Mouse (Mus musculus): ENCODE measurements around the gene Cotl1. TPM values are rescaled to one million over a fixed set of nuclear protein-coding genes. Genes with fewer than 3 reads are reported as not detected.
A peak's percentile ranks its signal among the peaks of the same experiment; 100 is the strongest.

Gene Cotl1
- polyA plus RNA-seq (2016; fragmentation: Nextera tagmentation; extraction: Ambion mirVana) = 76.3 and 95.6 TPM in 2 replicates

DNA sequence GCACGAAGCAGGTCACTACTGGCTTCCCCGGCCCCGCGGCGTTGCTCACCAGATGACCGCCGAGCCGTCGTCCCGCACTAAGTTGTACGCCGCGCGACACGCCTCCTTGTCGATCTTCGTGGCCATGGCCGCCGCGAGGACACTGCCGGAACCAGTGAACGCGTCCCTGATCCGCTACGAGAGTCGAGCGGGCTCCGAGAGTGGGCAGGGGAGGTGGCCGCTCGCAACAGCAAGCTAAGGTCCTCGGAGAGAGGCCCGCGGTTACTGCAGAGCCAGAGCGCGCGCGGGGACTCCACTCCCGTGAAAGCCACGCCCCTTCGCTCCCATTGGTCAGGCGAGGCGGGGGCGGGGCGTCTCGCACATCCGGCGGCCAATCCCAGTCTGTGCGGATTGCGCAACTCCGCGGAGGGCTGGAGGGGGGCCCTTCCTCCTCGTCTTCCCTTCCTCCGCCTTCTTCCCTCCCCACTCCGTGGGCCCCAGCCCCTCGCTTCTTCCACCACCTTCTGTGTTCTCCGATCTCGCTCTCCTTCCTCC is at the start of gene Cotl1:
Gene Cotl1, minus strand, starts transcription at position 270 of the 534 bp plus-strand sequence.
- Histone ChIP-seq H3K27me3 (peaks cover 9% of the 10 kb centered on the region), H3K4me2 (peak within 1 kb of the TSS; percentile 74), H3K27ac (peak within 1 kb of the TSS; percentile 75), H3K4me3 (replicated peaks) (peak within 1 kb of the TSS; percentile 63), H3K4me1 (replicated peaks) (peaks cover 32% of the 10 kb centered on the region), H3K9ac (replicated peaks) (peak within 1 kb of the TSS; percentile 77), H3K9me3 (no peaks in the 10 kb centered on the region), H3K36me3 (0 out of 2 replicates have a peak, but pooled peaks cover 2% of the 10 kb centered on the region)
- ATAC-seq (ENCODE audit: insufficient number of reproducible peaks, insufficient read depth, low FRiP score, low TSS enrichment, low read depth) = peak; percentile 88
- under 1% methylated on average over 56 of the region's 57 CpGs for WGBS

DNA sequence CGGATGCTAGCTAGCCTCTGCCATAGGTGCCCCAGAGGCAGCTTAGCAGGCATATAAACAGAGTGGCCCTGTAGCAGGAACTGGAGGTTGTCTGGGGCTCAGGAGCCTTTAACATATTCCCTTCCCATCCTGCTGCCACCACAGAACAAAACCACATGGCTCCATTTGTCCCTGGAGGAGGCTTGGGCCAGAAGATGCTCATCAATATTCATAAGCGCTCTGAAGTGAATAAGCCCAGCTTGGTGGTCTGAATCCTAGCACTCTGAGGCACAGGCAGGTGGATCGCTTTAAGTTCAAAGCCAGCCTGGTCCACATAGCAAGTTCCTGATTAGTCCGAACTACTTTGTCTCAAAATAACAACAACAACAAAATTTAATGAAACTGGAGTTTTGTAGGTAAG is 47.7 kb upstream of the Cotl1 start:
- Histone ChIP-seq H3K4me1 (replicated peaks) (0 out of 2 replicates have a peak, but pooled peaks cover 8% of the 10 kb centered on the region), H3K27ac (no peak overlapping the region), H3K4me3 (replicated peaks) (no peak overlapping the region), H3K4me2 (no peak overlapping the region), H3K9ac (replicated peaks) (no peak overlapping the region), H3K27me3 (peaks cover 7% of the 10 kb centered on the region; the same call in 1 of the 2 replicates), H3K36me3 (no peaks in the 10 kb centered on the region), H3K9me3 (no peaks in the 10 kb centered on the region)
- 64% methylated on average over 4 of the region's 4 CpGs for WGBS
- ATAC-seq (ENCODE audit: insufficient number of reproducible peaks, insufficient read depth, low FRiP score, low TSS enrichment, low read depth) = no peak

DNA sequence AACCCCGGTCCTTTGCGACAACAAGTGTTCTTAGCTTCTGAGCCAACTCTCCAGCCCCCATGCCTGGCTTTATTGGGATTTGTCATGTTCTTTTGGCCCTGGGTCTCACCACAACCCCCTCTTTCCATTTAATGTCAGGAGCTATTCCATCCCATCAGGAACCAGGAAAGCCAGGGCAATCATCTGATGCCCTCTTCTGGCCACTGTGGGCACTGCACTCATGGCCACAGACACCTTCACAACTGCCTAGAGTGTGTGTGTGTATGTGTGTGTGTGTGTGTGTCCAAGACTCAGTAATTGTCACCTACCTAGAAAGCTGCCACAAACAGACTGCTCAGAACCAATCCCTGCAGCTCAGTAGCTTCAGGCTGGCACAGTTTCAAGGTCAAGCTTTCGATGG is 46.8 kb upstream of the Cotl1 start:
- Histone ChIP-seq H3K27me3 (peaks cover 7% of the 10 kb centered on the region; the same call in 1 of the 2 replicates), H3K27ac (no peak overlapping the region), H3K9me3 (no peaks in the 10 kb centered on the region), H3K9ac (replicated peaks) (no peak overlapping the region), H3K4me1 (replicated peaks) (0 out of 2 replicates have a peak, but pooled peaks cover 8% of the 10 kb centered on the region), H3K4me2 (no peak overlapping the region), H3K4me3 (replicated peaks) (no peak overlapping the region), H3K36me3 (no peaks in the 10 kb centered on the region)
- 97% methylated on average over 3 of the region's 3 CpGs for WGBS
- no peak for ATAC-seq (ENCODE audit: insufficient number of reproducible peaks, insufficient read depth, low FRiP score, low TSS enrichment, low read depth)

DNA sequence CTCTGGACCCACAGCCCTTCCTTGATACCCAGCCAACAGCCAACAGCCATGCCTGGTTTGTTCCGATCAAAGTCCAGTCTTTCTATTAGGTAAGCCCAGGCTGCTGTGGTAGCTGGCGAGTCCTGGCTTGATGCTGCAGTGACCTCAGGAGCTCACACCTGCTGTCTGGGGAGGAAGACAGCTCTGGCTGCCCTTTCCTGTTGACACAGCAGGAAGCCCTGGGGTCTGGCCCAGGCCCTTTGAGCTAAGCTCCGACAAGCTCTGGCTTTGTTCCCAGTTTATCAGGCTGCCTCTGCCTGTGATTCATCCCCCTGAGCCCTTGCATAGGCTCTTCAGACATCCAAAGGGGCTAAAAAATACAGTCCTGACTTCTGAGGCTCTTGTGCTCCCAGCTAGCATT is 45.3 kb upstream of the Cotl1 start:
- H3K9me3 ChIP-seq = no peaks in the 10 kb centered on the region
- WGBS = 33% methylated on average over 3 of the region's 3 CpGs
- no peak overlapping the region for H3K9ac ChIP-seq (replicated peaks)
- no peak overlapping the region for H3K4me2 ChIP-seq
- no peaks in the 10 kb centered on the region for H3K36me3 ChIP-seq
- peaks cover 14% of the 10 kb centered on the region; the same call in 1 of the 2 replicates for H3K4me1 ChIP-seq (replicated peaks)
- H3K27ac ChIP-seq = no peak overlapping the region
- ATAC-seq (ENCODE audit: insufficient number of reproducible peaks, insufficient read depth, low FRiP score, low TSS enrichment, low read depth) = no peak
- peaks cover 7% of the 10 kb centered on the region; the same call in 1 of the 2 replicates for H3K27me3 ChIP-seq
- H3K4me3 ChIP-seq (replicated peaks) = no peak overlapping the region

DNA sequence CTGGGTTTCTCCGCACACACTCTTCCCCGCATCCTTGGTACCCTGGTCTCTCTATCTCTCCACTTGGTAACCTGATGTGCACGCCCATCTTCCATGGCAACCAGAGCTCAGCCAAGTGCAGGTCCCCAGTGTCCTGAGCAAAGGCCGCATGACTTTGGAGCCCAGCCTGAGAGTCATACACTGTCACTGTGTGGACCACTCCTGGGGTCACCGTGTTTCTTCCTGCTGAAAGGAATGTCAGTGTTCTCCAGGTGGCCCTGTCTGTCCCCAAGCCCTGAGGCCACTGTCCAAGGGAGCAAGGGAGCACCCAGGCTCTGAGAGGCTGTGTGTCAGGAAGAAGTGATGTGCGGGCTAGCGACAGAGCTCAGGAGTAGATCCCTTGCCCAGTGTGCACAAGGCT is 42.9 kb upstream of the Cotl1 start:
- H3K9ac ChIP-seq (replicated peaks) = no peak overlapping the region
- ATAC-seq (ENCODE audit: insufficient number of reproducible peaks, insufficient read depth, low FRiP score, low TSS enrichment, low read depth) = no peak
- peaks cover 7% of the 10 kb centered on the region; the same call in 1 of the 2 replicates for H3K27me3 ChIP-seq
- H3K27ac ChIP-seq = no peak overlapping the region
- no peaks in the 10 kb centered on the region for H3K9me3 ChIP-seq
- no peak overlapping the region for H3K4me2 ChIP-seq
- no peak overlapping the region for H3K4me3 ChIP-seq (replicated peaks)
- no peaks in the 10 kb centered on the region for H3K36me3 ChIP-seq
- WGBS = 88% methylated on average over 7 of the region's 7 CpGs
- peaks cover 21% of the 10 kb centered on the region for H3K4me1 ChIP-seq (replicated peaks)

DNA sequence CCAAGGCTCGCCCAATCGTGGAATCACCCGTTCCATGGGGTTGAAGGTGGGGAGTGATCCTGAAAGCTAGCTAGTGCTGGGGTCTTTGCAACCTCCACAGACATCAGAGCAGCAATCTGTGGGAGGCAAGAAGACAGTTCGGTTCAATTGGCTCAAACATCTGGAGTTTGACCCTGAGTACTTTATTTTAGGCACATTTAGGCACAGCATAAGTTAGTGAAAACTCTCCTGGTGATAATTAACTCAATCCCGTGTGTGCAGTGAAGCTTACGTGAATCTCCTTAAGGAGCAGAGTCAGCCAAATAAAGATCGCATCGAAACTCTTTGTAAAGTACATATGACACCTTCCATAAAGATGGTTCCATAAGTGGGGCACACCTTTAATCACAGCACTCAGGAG is 41.6 kb upstream of the Cotl1 start:
- Histone ChIP-seq H3K9me3 (no peaks in the 10 kb centered on the region), H3K4me1 (replicated peaks) (peaks cover 21% of the 10 kb centered on the region), H3K27ac (no peak overlapping the region), H3K4me2 (no peak overlapping the region), H3K27me3 (no peaks in the 10 kb centered on the region), H3K36me3 (no peaks in the 10 kb centered on the region), H3K4me3 (replicated peaks) (no peak overlapping the region), H3K9ac (replicated peaks) (no peak overlapping the region)
- 62% methylated on average over 8 of the region's 8 CpGs for WGBS
- no peak for ATAC-seq (ENCODE audit: insufficient number of reproducible peaks, insufficient read depth, low FRiP score, low TSS enrichment, low read depth)

DNA sequence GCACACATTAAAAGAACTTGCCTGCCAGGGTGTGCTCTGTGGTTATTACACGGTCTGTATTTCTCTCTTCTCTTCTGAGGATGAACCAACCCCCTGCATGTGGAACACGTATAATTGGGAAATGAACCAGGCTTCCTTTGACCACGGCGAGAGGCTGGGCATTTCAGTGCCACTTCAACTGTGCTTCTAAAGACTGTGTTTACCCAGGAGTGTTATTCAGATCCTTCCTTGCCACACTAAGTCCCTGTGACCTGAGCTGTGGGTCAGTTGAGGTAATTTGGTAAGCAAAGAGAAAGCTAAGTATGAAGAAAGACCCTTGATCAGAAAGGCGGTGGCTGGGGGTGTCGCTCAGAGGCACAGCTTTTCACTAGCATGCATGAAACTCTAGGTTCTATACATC is 41.0 kb upstream of the Cotl1 start:
- WGBS = 78% methylated on average over 6 of the region's 6 CpGs
- H3K4me2 ChIP-seq = no peak overlapping the region
- no peak overlapping the region for H3K9ac ChIP-seq (replicated peaks)
- no peak overlapping the region for H3K27ac ChIP-seq
- no peaks in the 10 kb centered on the region for H3K27me3 ChIP-seq
- H3K4me3 ChIP-seq (replicated peaks) = no peak overlapping the region
- no peaks in the 10 kb centered on the region for H3K36me3 ChIP-seq
- H3K4me1 ChIP-seq (replicated peaks) = peaks cover 21% of the 10 kb centered on the region
- no peaks in the 10 kb centered on the region for H3K9me3 ChIP-seq
- no peak for ATAC-seq (ENCODE audit: insufficient number of reproducible peaks, insufficient read depth, low FRiP score, low TSS enrichment, low read depth)

DNA sequence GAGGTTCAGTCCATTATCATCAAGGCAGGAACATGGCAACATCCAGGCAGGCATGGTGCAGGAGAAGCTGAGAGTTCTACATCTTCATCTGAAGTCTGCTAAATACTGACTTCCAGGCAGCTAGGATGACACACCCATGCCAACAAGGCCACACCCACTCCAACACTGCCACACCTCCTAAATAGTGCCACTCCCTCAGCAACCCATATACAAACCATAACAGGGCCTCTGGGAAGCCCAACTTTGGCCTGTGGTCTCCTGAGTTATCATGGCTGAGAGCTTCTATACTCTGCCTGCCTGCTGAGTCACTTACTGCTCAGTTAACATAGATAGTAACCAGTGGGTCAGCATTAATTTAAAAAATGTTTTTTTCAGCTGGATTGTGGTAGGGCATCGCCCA is 32.8 kb upstream of the Cotl1 start:
- Histone ChIP-seq H3K27ac (no peak overlapping the region), H3K4me2 (no peak overlapping the region), H3K36me3 (peaks cover 35% of the 10 kb centered on the region), H3K9ac (replicated peaks) (no peak overlapping the region), H3K27me3 (peaks cover 6% of the 10 kb centered on the region; the same call in 1 of the 2 replicates), H3K9me3 (peaks cover 10% of the 10 kb centered on the region; the same call in 1 of the 2 replicates), H3K4me1 (replicated peaks) (no peaks in the 10 kb centered on the region), H3K4me3 (replicated peaks) (no peak overlapping the region)
- 92% methylated on average over 1 of the region's 1 CpGs for WGBS
- ATAC-seq (ENCODE audit: insufficient number of reproducible peaks, insufficient read depth, low FRiP score, low TSS enrichment, low read depth) = no peak

DNA sequence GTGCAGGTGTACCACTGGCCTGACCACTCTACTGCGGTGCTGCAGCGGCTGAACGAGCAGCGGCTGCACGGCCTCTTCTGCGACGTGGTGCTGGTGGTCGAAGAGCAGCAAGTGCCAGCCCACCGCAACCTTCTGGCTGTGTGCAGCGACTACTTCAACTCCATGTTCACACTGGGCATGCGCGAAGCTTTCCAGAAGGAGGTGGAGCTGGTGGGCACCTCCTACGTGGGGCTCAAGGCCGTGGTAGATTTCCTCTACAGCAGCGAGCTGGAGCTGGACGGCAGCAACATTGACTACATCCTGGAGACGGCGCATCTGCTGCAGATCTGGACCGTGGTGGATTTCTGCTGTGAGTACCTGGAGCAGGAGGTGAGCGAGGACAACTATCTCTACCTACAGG is 29.3 kb upstream of the Cotl1 start:
- no peak for ATAC-seq (ENCODE audit: insufficient number of reproducible peaks, insufficient read depth, low FRiP score, low TSS enrichment, low read depth)
- Histone ChIP-seq H3K4me1 (replicated peaks) (no peaks in the 10 kb centered on the region), H3K27ac (no peak overlapping the region), H3K27me3 (peaks cover 21% of the 10 kb centered on the region; the same call in 1 of the 2 replicates), H3K9ac (replicated peaks) (no peak overlapping the region), H3K4me3 (replicated peaks) (no peak overlapping the region), H3K9me3 (peaks cover 10% of the 10 kb centered on the region; the same call in 1 of the 2 replicates), H3K36me3 (peaks cover 34% of the 10 kb centered on the region), H3K4me2 (no peak overlapping the region)
- WGBS = 72% methylated on average over 20 of the region's 20 CpGs

DNA sequence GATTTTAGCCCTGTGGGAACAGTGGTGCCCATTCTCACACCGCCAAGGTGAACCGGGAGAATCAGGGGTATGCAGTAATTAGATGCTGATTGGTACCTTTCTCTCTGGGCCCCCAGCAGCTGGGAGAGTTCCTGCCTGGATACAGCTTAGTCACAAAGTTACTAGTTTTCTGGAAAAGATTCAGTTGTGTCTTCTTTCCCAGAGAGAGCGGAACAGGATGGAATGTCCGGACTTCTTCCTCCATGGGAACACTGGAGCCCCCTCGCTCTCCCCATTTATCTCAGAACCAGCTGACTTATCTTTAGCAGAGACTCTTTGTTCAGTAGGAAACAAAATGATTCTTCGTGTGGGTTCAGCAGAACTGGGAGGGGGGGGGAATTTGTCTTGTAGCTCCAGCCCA is 22.4 kb upstream of the Cotl1 start:
- Histone ChIP-seq H3K4me2 (peak overlapping the region; percentile 90), H3K9me3 (no peaks in the 10 kb centered on the region), H3K27me3 (peaks cover 52% of the 10 kb centered on the region), H3K36me3 (no peaks in the 10 kb centered on the region), H3K9ac (replicated peaks) (peak overlapping the region; percentile 71), H3K27ac (no peak overlapping the region), H3K4me3 (replicated peaks) (peak overlapping the region; percentile 70), H3K4me1 (replicated peaks) (peaks cover 12% of the 10 kb centered on the region)
- no peak for ATAC-seq (ENCODE audit: insufficient number of reproducible peaks, insufficient read depth, low FRiP score, low TSS enrichment, low read depth)
- WGBS = 19% methylated on average over 6 of the region's 6 CpGs

DNA sequence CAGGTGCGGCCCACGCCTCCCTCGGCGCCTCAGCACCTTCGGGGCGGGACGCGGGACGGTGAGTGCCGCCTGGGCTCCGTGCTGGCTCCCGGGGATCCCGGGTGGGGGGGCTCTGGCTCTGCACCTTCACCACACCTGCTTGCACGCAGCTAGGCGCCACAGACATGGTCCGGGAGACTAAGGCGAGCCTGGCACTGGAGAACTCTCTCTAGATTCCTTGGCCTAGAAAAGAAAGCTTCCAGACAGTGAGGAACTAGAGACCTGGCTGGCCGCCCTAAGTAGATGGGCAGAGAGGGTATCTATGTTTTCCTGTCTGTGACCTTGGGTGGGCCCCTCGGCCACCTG is 22.0 kb upstream of the Cotl1 start:
- no peaks in the 10 kb centered on the region for H3K9me3 ChIP-seq
- peak overlapping the region; percentile 71 for H3K9ac ChIP-seq (replicated peaks)
- under 1% methylated on average over 18 of the region's 19 CpGs for WGBS
- no peak overlapping the region for H3K27ac ChIP-seq
- peak overlapping the region; percentile 70 for H3K4me3 ChIP-seq (replicated peaks)
- H3K4me2 ChIP-seq = peak overlapping the region; percentile 90
- peaks cover 54% of the 10 kb centered on the region for H3K27me3 ChIP-seq
- H3K4me1 ChIP-seq (replicated peaks) = peaks cover 12% of the 10 kb centered on the region
- H3K36me3 ChIP-seq = no peaks in the 10 kb centered on the region
- ATAC-seq (ENCODE audit: insufficient number of reproducible peaks, insufficient read depth, low FRiP score, low TSS enrichment, low read depth) = no peak; the same call in none of the 2 replicates
